Mouse (Mus musculus): ENCODE measurements around the gene Duox1. TPM values are rescaled to one million over a fixed set of nuclear protein-coding genes. Genes with fewer than 3 reads are reported as not detected.

The Duox1 gene
- polyA plus RNA-seq, 1 experiment from 2014 or later, result 0.04 TPM

DNA sequence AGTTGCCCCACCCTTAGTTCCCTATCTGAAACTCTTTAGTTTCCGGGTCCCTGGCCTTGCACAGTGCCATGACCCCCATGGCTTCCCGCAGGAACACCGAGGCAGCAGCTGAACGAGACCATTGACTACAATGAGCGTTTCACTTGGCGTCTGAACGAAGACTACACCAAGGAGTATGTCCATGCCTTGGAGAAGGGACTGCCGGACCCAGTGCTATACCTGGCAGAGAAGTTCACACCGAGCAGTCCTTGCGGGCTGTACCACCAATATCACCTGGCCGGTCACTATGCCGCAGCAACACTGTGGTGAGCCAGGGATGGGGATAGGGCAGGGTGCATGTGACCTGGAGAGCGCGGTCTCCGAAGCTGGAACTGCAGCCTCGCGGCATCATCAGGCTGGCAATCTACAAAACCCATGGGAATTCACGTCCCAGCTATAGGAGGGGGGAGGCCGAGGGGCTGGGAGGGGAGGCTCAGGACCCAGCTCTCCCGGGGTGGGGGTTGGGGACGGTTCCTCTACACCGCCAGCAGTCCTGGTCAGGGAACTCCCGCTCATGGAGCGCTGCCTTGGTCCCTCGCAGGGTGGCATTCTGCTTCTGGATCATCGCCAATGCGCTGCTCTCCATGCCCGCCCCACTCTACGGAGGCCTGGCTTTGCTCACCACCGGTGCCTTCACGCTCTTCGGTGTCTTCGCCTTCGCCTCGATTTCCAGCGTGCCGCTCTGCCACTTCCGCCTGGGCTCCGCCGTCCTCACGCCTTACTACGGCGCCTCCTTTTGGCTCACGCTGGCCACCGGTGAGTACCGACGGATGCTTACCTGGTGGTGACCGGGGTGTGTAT lies 14.2 kb upstream of the Duox1 start:
- Histone ChIP-seq H3K4me1 (replicated peaks) (peaks cover 42% of the 10 kb centered on the region), H3K27me3 (ENCODE audit: insufficient read depth, poor library complexity, severe bottlenecking) (peaks cover 100% of the 10 kb centered on the region), H3K9me3 (no peaks in the 10 kb centered on the region), H3K4me3 (peak overlapping the region; percentile 50), H3K27ac (no peak overlapping the region), H3K36me3 (no peaks in the 10 kb centered on the region)
- 1% methylated on average over 48 of the region's 48 CpGs for WGBS
- DNase-seq (ENCODE audit: low spot score), result peak; percentile 55

DNA sequence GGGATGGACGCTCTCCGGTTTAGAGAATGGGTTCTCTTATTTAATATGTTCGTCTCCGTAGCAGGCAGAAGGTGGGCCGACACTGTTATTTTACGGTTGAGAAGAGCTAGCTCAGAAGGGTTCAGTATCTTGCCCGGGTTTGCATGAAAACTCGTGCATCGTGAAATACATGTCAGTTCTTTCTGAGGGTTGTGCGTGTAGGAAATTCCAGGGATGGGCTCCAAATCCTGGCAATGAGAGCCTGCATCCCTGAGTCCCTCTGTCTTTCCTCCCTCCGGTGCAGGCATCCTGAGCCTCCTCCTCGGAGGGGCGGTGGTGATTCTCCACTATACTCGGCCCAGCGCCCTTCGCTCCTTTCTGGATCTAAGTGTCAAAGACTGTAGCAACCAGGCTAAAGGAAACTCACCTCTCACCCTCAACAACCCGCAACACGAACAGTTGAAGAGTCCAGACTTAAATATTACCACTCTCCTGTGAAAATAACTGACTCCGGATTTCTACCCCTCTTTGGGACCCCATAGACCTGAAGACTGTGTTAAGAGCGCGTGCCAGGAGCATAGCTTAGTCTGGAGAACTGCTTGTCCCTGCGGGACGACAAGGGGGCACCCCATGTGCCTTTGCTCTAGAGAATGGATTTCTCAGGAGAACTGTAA lies 13.4 kb upstream of the Duox1 start:
- no peak for DNase-seq (ENCODE audit: low spot score)
- peak overlapping the region; percentile 50 for H3K4me3 ChIP-seq
- WGBS, result 8% methylated on average over 23 of the region's 23 CpGs

GRCm38 (mm10) chr2:122302574-122303241 lies 12.8 kb upstream of the Duox1 start:
- H3K4me3 ChIP-seq, result no peak overlapping the region
- peak; percentile 74 for DNase-seq (ENCODE audit: low spot score)
- H3K9me3 ChIP-seq, result no peaks in the 10 kb centered on the region
- 13% methylated on average over 9 of the region's 9 CpGs for WGBS
- H3K36me3 ChIP-seq, result no peaks in the 10 kb centered on the region
- H3K27ac ChIP-seq, result no peak overlapping the region
- H3K4me1 ChIP-seq (replicated peaks), result peaks cover 32% of the 10 kb centered on the region
- peaks cover 99% of the 10 kb centered on the region for H3K27me3 ChIP-seq (ENCODE audit: insufficient read depth, poor library complexity, severe bottlenecking)

More for the DNA sequence above, 13.4 kb upstream of the Duox1 start:
- H3K36me3 ChIP-seq, result no peaks in the 10 kb centered on the region
- peaks cover 39% of the 10 kb centered on the region for H3K4me1 ChIP-seq (replicated peaks)
- H3K27me3 ChIP-seq (ENCODE audit: insufficient read depth, poor library complexity, severe bottlenecking), result peaks cover 100% of the 10 kb centered on the region
- H3K9me3 ChIP-seq, result no peaks in the 10 kb centered on the region
- no peak overlapping the region for H3K27ac ChIP-seq

- peaks cover 96% of the 10 kb centered on the region for H3K27me3 ChIP-seq (ENCODE audit: insufficient read depth, poor library complexity, severe bottlenecking)
- DNase-seq (ENCODE audit: low spot score), result no peak
- H3K27ac ChIP-seq, result no peak overlapping the region
- H3K9me3 ChIP-seq, result no peaks in the 10 kb centered on the region
- 81% methylated on average over 6 of the region's 6 CpGs for WGBS
- no peaks in the 10 kb centered on the region for H3K36me3 ChIP-seq
- no peak overlapping the region for H3K4me3 ChIP-seq
- H3K4me1 ChIP-seq (replicated peaks), result peaks cover 15% of the 10 kb centered on the region
These were observed 10.9 kb upstream of the Duox1 start for GRCm38 (mm10) chr2:122304544-122304943.

GRCm38 (mm10) chr2:122305097-122305892 lies 10.2 kb upstream of the Duox1 start:
- DNase-seq (ENCODE audit: low spot score), result no peak
- Histone ChIP-seq H3K9me3 (no peaks in the 10 kb centered on the region), H3K27me3 (ENCODE audit: insufficient read depth, poor library complexity, severe bottlenecking) (peaks cover 93% of the 10 kb centered on the region), H3K36me3 (no peaks in the 10 kb centered on the region), H3K4me1 (replicated peaks) (peaks cover 15% of the 10 kb centered on the region), H3K4me3 (no peak overlapping the region), H3K27ac (no peak overlapping the region)
- WGBS, result 84% methylated on average over 16 of the region's 16 CpGs

DNA sequence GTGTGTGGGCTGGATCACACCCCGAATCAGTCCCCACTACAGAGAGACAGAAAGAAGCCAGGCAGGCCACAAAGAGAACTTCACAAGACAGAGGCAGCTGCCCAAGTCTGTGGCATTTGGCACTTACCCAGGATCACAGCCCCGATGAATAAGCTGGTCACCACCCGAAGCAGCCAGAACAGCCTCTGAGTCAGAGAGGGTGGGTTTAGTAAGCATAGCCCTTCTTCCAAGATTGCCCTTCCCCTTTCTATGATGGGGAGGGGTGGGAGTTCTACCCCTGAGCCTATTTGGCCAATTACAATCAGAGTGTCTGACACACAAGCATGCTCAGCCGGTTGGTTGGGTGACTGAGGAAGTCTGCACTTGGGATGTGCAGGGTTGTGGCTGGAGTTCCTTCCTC lies 9.3 kb upstream of the Duox1 start:
- peaks cover 11% of the 10 kb centered on the region for H3K4me1 ChIP-seq (replicated peaks)
- peaks cover 92% of the 10 kb centered on the region for H3K27me3 ChIP-seq (ENCODE audit: insufficient read depth, poor library complexity, severe bottlenecking)
- H3K36me3 ChIP-seq, result no peaks in the 10 kb centered on the region
- H3K9me3 ChIP-seq, result no peaks in the 10 kb centered on the region
- H3K27ac ChIP-seq, result no peak overlapping the region
- DNase-seq (ENCODE audit: low spot score), result no peak
- H3K4me3 ChIP-seq, result no peak overlapping the region
- 68% methylated on average over 4 of the region's 4 CpGs for WGBS

GRCm38 (mm10) chr2:122309647-122310046 lies 5.8 kb upstream of the Duox1 start:
- Histone ChIP-seq H3K27me3 (ENCODE audit: insufficient read depth, poor library complexity, severe bottlenecking) (peaks cover 92% of the 10 kb centered on the region), H3K9me3 (no peaks in the 10 kb centered on the region), H3K4me1 (replicated peaks) (peaks cover 12% of the 10 kb centered on the region), H3K36me3 (no peaks in the 10 kb centered on the region), H3K27ac (no peak overlapping the region), H3K4me3 (no peak overlapping the region)
- DNase-seq (ENCODE audit: low spot score), result no peak
- WGBS, result 48% methylated on average over 3 of the region's 3 CpGs

- DNase-seq (ENCODE audit: low spot score), result no peak
- H3K4me1 ChIP-seq (replicated peaks), result peaks cover 12% of the 10 kb centered on the region
- no peaks in the 10 kb centered on the region for H3K36me3 ChIP-seq
- no peak overlapping the region for H3K27ac ChIP-seq
- peaks cover 92% of the 10 kb centered on the region for H3K27me3 ChIP-seq (ENCODE audit: insufficient read depth, poor library complexity, severe bottlenecking)
- 55% methylated on average over 2 of the region's 2 CpGs for WGBS
- H3K9me3 ChIP-seq, result no peaks in the 10 kb centered on the region
- no peak overlapping the region for H3K4me3 ChIP-seq
These were observed 3.9 kb upstream of the Duox1 start for GRCm38 (mm10) chr2:122311561-122311960.

DNA sequence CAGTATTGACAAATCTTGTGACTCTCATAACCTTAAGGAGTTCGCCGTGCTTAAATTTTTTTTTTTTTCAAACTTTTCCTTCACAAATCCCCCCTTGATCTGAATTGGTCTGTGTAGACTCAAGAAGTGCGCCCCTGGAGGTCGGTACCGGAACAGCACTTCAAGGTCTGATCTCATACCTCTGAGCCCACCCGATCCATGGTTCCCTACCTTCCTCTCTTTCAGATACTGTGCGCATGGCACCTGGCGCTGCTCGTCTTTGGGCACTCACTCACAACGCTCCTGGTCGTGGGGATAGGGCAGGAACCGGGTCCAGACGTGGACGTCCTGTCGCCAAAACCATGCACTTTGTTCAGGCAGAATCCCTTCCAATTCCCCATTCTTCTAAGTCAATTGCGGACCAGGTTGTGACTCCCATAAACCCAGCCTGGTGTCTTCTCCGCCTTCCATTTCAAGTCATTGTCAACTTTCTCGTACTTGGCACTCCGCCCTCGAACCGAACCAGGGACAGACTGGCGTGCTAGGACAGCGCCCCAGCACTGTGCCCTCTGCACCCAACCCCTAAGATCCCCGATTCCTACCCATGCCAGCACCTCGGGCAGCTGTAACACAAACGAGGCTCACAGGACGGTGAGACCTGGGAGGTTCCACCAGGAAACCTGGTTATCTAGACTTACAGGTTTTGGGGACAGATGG lies 2.6 kb upstream of the Duox1 start:
- peak; percentile 81 for DNase-seq (ENCODE audit: low spot score)
- peak overlapping the region; percentile 44 for H3K4me3 ChIP-seq
- H3K4me1 ChIP-seq (replicated peaks), result peaks cover 12% of the 10 kb centered on the region
- H3K27ac ChIP-seq, result no peak overlapping the region
- 5% methylated on average over 27 of the region's 27 CpGs for WGBS
- no peaks in the 10 kb centered on the region for H3K36me3 ChIP-seq
- H3K9me3 ChIP-seq, result no peaks in the 10 kb centered on the region
- H3K27me3 ChIP-seq (ENCODE audit: insufficient read depth, poor library complexity, severe bottlenecking), result peaks cover 84% of the 10 kb centered on the region

- Histone ChIP-seq H3K36me3 (no peaks in the 10 kb centered on the region), H3K27me3 (ENCODE audit: insufficient read depth, poor library complexity, severe bottlenecking) (peaks cover 82% of the 10 kb centered on the region), H3K9me3 (no peaks in the 10 kb centered on the region), H3K27ac (no peak within 1 kb of the TSS), H3K4me1 (replicated peaks) (peaks cover 12% of the 10 kb centered on the region), H3K4me3 (peak within 1 kb of the TSS; percentile 44)
- DNase-seq (ENCODE audit: low spot score), result peak; percentile 21
- 4% methylated on average over 24 of the region's 24 CpGs for whole genome bisulfite sequencing
These were observed 1.9 kb upstream of the Duox1 start, which contains the start of gene Duoxa1 for GRCm38 (mm10) chr2:122313536-122313935. Duoxa1 (minus strand) TSS chr2:122313730.

DNA sequence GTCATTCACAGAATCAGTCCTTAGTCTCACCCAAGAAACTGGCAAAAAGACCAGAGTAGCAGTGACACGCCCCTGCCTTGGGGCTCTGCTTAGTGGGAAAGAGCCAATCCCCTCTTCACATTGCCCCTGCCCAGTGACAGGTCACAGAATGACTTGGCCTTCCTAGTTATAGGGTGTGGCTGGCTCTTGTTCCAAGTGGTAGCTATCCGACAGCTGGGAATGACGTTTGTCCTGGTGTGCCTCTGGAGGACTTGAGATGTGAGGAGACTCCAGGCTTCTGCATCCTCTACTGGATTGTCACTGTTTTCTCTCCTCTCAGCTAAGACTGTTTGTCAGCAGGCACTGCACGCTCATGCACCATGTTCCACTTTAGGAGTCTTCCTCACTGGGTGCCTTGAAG lies 1.9 kb downstream of the Duox1 start:
- 78% methylated on average over 4 of the region's 4 CpGs for WGBS
- H3K27me3 ChIP-seq (ENCODE audit: insufficient read depth, poor library complexity, severe bottlenecking), result peaks cover 57% of the 10 kb centered on the region

GRCm38 (mm10) chr2:122323960-122324359 lies 8.5 kb downstream of the Duox1 start:
- Histone ChIP-seq H3K4me1 (replicated peaks) (no peaks in the 10 kb centered on the region), H3K36me3 (no peaks in the 10 kb centered on the region), H3K27me3 (ENCODE audit: insufficient read depth, poor library complexity, severe bottlenecking) (0 out of 2 replicates have a peak, but pooled peaks cover 3% of the 10 kb centered on the region), H3K27ac (no peak overlapping the region), H3K4me3 (no peak overlapping the region), H3K9me3 (no peaks in the 10 kb centered on the region)
- 54% methylated on average over 3 of the region's 3 CpGs for WGBS
- no peak for DNase-seq (ENCODE audit: low spot score)

More for the DNA sequence above, 1.9 kb downstream of the Duox1 start:
- Histone ChIP-seq H3K9me3 (no peaks in the 10 kb centered on the region), H3K4me3 (no peak overlapping the region), H3K27ac (no peak overlapping the region), H3K4me1 (replicated peaks) (peaks cover 12% of the 10 kb centered on the region), H3K36me3 (no peaks in the 10 kb centered on the region)
- DNase-seq (ENCODE audit: low spot score), result no peak

Measured in hindbrain, embryonic 10.5 days (tissue).